Mouse (Mus musculus): ENCODE results near the gene Gm4969. TPM values are rescaled to one million over a fixed set of nuclear protein-coding genes. Genes with fewer than 3 reads are reported as not detected.
A peak's percentile ranks its signal among the peaks of the same experiment; 100 is the strongest.

The Gm4969 gene
- polyA plus RNA-seq, 1 experiment = 0.46 TPM

DNA sequence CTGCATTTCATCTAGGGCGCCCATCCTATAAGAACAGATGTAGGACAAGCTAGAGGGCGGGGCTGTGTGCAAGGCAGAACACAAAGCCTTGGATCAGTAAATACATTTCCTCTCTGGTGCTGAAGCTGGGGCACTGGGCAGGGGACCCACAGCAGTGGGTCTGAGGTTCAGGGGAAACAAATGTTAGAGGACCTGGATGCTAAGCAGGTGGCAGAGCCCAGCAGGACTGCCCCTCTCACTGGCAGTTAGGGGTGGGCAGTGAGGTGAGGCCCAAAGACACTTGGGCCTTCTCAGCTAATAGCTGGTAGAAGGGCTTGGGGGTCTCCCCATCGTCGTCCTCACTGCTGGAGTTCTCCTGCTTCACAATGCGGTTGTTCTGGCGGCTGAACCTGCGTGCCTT, 19.4 kb downstream of the Gm4969 start:
- no peak for TF ChIP-seq CTCF (IDR thresholded peaks at IDR 0.05; ENCODE audit: low read depth, low read length)
- no peak for TF ChIP-seq POLR2A (IDR thresholded peaks at IDR 0.05; ENCODE audit: insufficient read depth, low read length)
- no peak for TF ChIP-seq EP300 (IDR thresholded peaks at IDR 0.05; ENCODE audit: insufficient read depth, low read depth, low read length)
- Histone ChIP-seq H3K36me3 (ENCODE audit: control insufficient read depth, insufficient read depth, low read length, poor library complexity, severe bottlenecking) (no peaks in the 10 kb centered on the region), H3K4me1 (ENCODE audit: control insufficient read depth, insufficient read depth, low read length) (no peaks in the 10 kb centered on the region), H3K4me3 (ENCODE audit: low read depth, low read length) (no peak overlapping the region), H3K27ac (ENCODE audit: insufficient read depth, low read length) (no peak overlapping the region), H3K9ac (ENCODE audit: low read depth, poor library complexity, severe bottlenecking) (no peak overlapping the region), H3K27me3 (ENCODE audit: control insufficient read depth, insufficient read depth, low read length, poor library complexity, severe bottlenecking) (no peaks in the 10 kb centered on the region), H3K9me3 (replicated peaks; ENCODE audit: control insufficient read depth, insufficient read depth, low read length, poor library complexity, severe bottlenecking) (no peaks in the 10 kb centered on the region)

DNA sequence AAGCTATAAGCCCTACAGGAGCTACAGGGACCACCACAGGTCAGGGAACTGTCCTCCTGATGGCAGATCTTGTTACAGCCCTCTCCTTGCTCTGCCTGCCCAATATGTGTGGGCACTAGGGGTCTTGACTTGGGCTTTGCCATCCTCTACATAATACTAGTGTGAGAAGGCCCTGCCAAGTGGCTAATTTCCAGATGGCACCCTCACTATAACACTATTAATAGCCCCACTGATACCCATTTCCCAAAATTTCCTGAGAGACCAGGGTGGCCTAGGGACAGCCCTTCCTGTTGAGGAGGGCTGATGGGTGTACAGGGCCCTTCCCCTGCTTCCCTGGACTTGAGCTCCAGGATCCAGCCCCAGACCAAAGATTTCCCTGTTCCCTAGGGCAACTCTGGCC, 20.3 kb downstream of the Gm4969 start:
- no peak overlapping the region for H3K9ac ChIP-seq (ENCODE audit: low read depth, poor library complexity, severe bottlenecking)
- no peaks in the 10 kb centered on the region for H3K27me3 ChIP-seq (ENCODE audit: control insufficient read depth, insufficient read depth, low read length, poor library complexity, severe bottlenecking)
- no peaks in the 10 kb centered on the region for H3K36me3 ChIP-seq (ENCODE audit: control insufficient read depth, insufficient read depth, low read length, poor library complexity, severe bottlenecking)
- no peaks in the 10 kb centered on the region for H3K4me1 ChIP-seq (ENCODE audit: control insufficient read depth, insufficient read depth, low read length)
- H3K9me3 ChIP-seq (replicated peaks; ENCODE audit: control insufficient read depth, insufficient read depth, low read length, poor library complexity, severe bottlenecking) = no peaks in the 10 kb centered on the region
- TF ChIP-seq CTCF (IDR thresholded peaks at IDR 0.05; ENCODE audit: low read depth, low read length) (no peak), EP300 (IDR thresholded peaks at IDR 0.05; ENCODE audit: insufficient read depth, low read depth, low read length) (no peak), POLR2A (IDR thresholded peaks at IDR 0.05; ENCODE audit: insufficient read depth, low read length) (no peak)
- no peak overlapping the region for H3K4me3 ChIP-seq (ENCODE audit: low read depth, low read length)
- H3K27ac ChIP-seq (ENCODE audit: insufficient read depth, low read length) = no peak overlapping the region

DNA sequence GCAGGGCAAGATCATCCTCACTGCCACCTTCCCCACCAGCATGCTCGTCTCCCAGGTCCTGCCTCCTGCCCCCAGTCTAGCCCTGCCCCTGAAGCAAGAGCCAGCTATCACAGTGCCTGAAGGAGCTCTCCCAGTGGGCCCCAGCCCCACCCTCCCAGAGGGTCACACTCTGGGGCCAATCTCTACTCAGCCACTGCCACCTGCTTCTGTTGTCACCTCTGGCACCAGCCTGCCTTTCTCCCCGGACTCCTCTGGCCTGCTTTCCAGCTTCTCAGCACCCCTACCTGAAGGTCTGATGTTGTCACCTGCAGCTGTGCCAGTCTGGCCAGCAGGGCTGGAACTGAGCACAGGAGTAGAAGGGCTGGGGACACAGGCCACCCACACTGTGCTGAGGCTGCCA, 21.0 kb downstream of the Gm4969 start:
- Histone ChIP-seq H3K4me1 (ENCODE audit: control insufficient read depth, insufficient read depth, low read length) (no peaks in the 10 kb centered on the region), H3K9me3 (replicated peaks; ENCODE audit: control insufficient read depth, insufficient read depth, low read length, poor library complexity, severe bottlenecking) (no peaks in the 10 kb centered on the region), H3K27ac (ENCODE audit: insufficient read depth, low read length) (no peak overlapping the region), H3K36me3 (ENCODE audit: control insufficient read depth, insufficient read depth, low read length, poor library complexity, severe bottlenecking) (no peaks in the 10 kb centered on the region), H3K27me3 (ENCODE audit: control insufficient read depth, insufficient read depth, low read length, poor library complexity, severe bottlenecking) (no peaks in the 10 kb centered on the region), H3K4me3 (ENCODE audit: low read depth, low read length) (no peak overlapping the region), H3K9ac (ENCODE audit: low read depth, poor library complexity, severe bottlenecking) (no peak overlapping the region)
- TF ChIP-seq CTCF (IDR thresholded peaks at IDR 0.05; ENCODE audit: low read depth, low read length) (no peak), EP300 (IDR thresholded peaks at IDR 0.05; ENCODE audit: insufficient read depth, low read depth, low read length) (no peak), POLR2A (IDR thresholded peaks at IDR 0.05; ENCODE audit: insufficient read depth, low read length) (no peak)

DNA sequence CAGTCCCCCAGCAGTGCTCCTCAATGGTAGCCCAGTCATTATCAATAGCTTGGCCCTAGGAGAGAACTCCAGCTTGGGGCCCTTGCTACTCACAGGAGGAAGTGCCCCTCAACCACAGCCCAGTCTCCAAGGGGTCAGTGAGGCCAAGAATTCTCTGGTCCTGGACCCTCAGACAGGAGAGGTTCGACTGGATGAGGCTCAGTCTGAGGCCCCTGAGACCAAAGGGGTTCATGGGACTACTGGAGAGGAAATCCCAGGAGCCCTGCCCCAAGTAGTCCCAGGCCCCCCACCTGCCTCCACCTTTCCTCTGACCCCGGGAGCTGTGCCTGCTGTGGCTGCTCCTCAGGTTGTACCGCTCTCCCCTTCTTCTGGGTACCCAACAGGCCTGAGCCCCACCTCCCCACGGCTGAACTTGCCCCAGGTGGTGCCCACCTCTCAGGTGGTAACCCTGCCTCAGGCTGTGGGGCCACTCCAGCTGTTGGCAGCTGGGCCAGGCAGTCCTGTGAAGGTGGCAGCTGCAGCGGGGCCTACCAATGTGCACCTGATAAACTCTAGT, 21.7 kb downstream of the Gm4969 start:
- Histone ChIP-seq H3K9me3 (replicated peaks; ENCODE audit: control insufficient read depth, insufficient read depth, low read length, poor library complexity, severe bottlenecking) (no peaks in the 10 kb centered on the region), H3K4me1 (ENCODE audit: control insufficient read depth, insufficient read depth, low read length) (no peaks in the 10 kb centered on the region), H3K27ac (ENCODE audit: insufficient read depth, low read length) (no peak overlapping the region), H3K9ac (ENCODE audit: low read depth, poor library complexity, severe bottlenecking) (peak overlapping the region; percentile 93; the same call in 1 of the 2 replicates), H3K36me3 (ENCODE audit: control insufficient read depth, insufficient read depth, low read length, poor library complexity, severe bottlenecking) (no peaks in the 10 kb centered on the region), H3K4me3 (ENCODE audit: low read depth, low read length) (no peak overlapping the region), H3K27me3 (ENCODE audit: control insufficient read depth, insufficient read depth, low read length, poor library complexity, severe bottlenecking) (no peaks in the 10 kb centered on the region)
- TF ChIP-seq POLR2A (IDR thresholded peaks at IDR 0.05; ENCODE audit: insufficient read depth, low read length) (no peak), CTCF (IDR thresholded peaks at IDR 0.05; ENCODE audit: low read depth, low read length) (no peak), EP300 (IDR thresholded peaks at IDR 0.05; ENCODE audit: insufficient read depth, low read depth, low read length) (no peak)

DNA sequence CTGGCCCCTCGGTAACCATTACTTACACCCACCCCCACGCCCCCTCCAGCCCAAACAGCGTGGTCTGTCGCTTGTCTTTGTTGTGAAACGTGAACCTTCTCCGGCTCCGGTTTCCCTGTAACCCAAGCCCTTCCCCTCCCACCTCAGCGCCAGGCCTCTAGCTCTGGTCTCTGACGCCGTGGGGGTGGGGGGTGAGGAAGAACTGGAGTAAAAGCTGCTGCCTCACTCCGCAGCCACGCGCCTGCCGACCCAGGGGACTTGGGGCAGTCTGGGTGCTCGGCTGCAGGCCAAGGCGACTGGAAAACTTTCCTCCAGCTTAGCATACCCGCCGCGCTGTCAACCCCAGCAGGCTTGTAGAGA, 22.4 kb downstream of the Gm4969 start:
- H3K27me3 ChIP-seq (ENCODE audit: control insufficient read depth, insufficient read depth, low read length, poor library complexity, severe bottlenecking) = no peaks in the 10 kb centered on the region
- no peaks in the 10 kb centered on the region for H3K9me3 ChIP-seq (replicated peaks; ENCODE audit: control insufficient read depth, insufficient read depth, low read length, poor library complexity, severe bottlenecking)
- no peaks in the 10 kb centered on the region for H3K36me3 ChIP-seq (ENCODE audit: control insufficient read depth, insufficient read depth, low read length, poor library complexity, severe bottlenecking)
- H3K27ac ChIP-seq (ENCODE audit: insufficient read depth, low read length) = no peak overlapping the region
- H3K4me3 ChIP-seq (ENCODE audit: low read depth, low read length) = peak overlapping the region; percentile 29
- H3K9ac ChIP-seq (ENCODE audit: low read depth, poor library complexity, severe bottlenecking) = peak overlapping the region; percentile 93
- TF ChIP-seq CTCF (IDR thresholded peaks at IDR 0.05; ENCODE audit: low read depth, low read length) (no peak), POLR2A (IDR thresholded peaks at IDR 0.05; ENCODE audit: insufficient read depth, low read length) (no peak), EP300 (IDR thresholded peaks at IDR 0.05; ENCODE audit: insufficient read depth, low read depth, low read length) (0 out of 2 replicates have a peak, but pooled peaks have one; percentile 10)
- H3K4me1 ChIP-seq (ENCODE audit: control insufficient read depth, insufficient read depth, low read length) = no peaks in the 10 kb centered on the region

DNA sequence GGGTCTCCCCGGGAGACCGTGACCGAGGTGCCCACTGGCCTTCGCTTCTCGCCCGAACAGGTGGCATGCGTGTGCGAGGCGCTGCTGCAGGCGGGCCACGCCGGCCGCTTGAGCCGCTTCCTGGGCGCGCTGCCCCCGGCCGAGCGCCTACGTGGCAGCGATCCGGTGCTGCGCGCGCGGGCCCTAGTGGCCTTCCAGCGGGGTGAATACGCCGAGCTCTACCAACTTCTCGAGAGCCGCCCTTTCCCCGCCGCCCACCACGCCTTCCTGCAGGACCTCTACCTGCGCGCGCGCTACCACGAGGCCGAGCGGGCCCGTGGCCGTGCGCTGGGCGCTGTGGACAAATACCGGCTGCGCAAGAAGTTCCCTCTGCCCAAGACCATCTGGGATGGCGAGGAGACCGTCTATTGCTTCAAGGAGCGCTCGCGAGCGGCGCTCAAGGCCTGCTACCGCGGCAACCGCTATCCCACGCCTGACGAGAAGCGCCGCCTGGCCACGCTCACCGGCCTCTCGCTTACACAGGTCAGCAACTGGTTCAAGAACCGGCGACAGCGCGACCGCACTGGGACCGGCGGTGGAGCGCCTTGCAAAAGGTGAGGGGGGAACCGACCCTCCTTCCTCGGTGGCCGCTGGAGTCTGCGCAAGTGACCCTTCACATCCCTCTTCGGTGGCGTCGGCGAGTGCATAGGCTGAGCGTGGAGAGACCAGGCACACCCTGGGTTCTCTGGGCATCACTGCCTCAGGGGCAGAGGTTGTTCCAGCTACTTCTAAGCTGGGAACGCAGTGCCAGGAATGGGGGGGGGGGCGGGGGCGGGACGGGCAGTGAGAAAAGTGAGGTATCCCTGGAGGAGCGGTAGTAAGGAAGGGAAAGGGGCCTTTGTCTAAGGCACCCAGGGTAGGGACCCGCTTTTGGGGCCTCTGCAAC, 23.1 kb downstream of the Gm4969 start:
- TF ChIP-seq EP300 (IDR thresholded peaks at IDR 0.05; ENCODE audit: insufficient read depth, low read depth, low read length) (no peak), CTCF (IDR thresholded peaks at IDR 0.05; ENCODE audit: low read depth, low read length) (no peak), POLR2A (IDR thresholded peaks at IDR 0.05; ENCODE audit: insufficient read depth, low read length) (no peak)
- peak overlapping the region; percentile 93 for H3K9ac ChIP-seq (ENCODE audit: low read depth, poor library complexity, severe bottlenecking)
- peak overlapping the region; percentile 77 for H3K4me3 ChIP-seq (ENCODE audit: low read depth, low read length)
- H3K9me3 ChIP-seq (replicated peaks; ENCODE audit: control insufficient read depth, insufficient read depth, low read length, poor library complexity, severe bottlenecking) = no peaks in the 10 kb centered on the region
- H3K27me3 ChIP-seq (ENCODE audit: control insufficient read depth, insufficient read depth, low read length, poor library complexity, severe bottlenecking) = no peaks in the 10 kb centered on the region
- H3K27ac ChIP-seq (ENCODE audit: insufficient read depth, low read length) = no peak overlapping the region
- H3K36me3 ChIP-seq (ENCODE audit: control insufficient read depth, insufficient read depth, low read length, poor library complexity, severe bottlenecking) = no peaks in the 10 kb centered on the region
- H3K4me1 ChIP-seq (ENCODE audit: control insufficient read depth, insufficient read depth, low read length) = no peaks in the 10 kb centered on the region

Data from ES-Bruce4 (cell line).